Mouse (Mus musculus): Measurements from ENCODE around the gene Lysmd1. TPM values are rescaled to one million over a fixed set of nuclear protein-coding genes. Genes with fewer than 3 reads are reported as not detected.

Gene Lysmd1
- polyA plus RNA-seq (2017; shearing (Covaris generic)) = 34.5 TPM

DNA sequence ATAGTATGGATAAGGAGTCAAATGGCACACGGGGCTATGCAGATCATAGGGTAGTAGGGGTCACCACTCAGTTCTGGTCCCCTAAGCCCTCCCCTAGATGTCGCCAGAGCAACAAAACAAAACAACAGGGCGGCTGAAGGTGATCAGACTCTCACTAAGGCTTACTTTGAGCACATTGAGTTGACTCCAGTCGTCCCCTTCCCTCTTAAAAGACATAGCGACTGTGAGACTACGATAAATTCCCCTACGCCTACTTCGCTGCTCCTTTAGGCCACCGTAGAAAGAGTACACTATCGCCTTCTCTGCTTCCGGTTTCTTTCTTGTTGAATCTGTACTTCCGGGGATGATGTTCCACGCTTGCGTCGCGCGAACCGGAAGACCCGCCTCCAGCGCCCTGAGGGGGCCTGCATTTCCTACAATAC is at the start of gene Lysmd1, which contains the start of gene Scnm1:
TSS of gene Lysmd1 (plus strand) at position 409 of the 422 bp plus-strand sequence.
TSS of gene Scnm1 (minus strand) at position 332 of the 422 bp plus-strand sequence.

DNA sequence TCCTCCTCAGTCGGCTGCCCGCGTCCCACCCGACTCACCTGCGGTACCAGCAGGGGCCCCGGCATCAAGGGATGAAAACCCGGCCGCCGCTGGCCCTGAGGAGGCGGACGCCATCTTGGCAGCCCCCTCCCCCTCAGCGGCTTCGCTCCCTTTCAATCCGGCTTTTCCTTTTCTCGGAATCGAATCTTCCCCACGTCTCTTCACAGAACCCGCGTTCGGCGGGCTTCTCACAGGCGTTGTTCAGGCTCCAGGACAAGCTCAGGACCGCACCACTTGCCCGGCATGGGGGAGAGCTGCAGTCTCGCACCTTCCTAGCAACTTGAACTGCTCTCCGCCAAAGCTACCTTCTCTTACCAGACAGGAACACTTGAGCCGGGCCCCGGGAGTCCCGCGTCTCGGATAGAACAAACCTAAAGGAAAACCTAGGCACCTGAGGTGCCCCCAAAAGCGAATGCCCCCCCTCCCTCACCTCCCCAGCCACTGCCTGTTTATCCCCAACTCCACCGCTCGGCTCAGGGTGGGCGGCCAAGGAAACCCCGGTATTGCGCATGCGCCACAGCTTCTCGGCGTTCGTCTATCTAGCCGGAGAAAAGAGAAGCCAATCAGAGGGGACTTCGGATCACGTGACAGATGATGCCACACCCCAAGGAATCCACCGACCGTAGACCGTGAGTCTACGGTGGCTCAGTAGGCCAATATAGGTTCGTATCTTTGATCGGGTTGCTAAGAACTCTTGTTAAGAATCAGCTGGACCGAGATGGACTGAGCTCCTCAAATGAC is 27.4 kb upstream of the Lysmd1 start, which contains the start of gene Pip5k1a:
TSS of gene Pip5k1a (minus strand) at position 593 of the 780 bp plus-strand sequence.

DNA sequence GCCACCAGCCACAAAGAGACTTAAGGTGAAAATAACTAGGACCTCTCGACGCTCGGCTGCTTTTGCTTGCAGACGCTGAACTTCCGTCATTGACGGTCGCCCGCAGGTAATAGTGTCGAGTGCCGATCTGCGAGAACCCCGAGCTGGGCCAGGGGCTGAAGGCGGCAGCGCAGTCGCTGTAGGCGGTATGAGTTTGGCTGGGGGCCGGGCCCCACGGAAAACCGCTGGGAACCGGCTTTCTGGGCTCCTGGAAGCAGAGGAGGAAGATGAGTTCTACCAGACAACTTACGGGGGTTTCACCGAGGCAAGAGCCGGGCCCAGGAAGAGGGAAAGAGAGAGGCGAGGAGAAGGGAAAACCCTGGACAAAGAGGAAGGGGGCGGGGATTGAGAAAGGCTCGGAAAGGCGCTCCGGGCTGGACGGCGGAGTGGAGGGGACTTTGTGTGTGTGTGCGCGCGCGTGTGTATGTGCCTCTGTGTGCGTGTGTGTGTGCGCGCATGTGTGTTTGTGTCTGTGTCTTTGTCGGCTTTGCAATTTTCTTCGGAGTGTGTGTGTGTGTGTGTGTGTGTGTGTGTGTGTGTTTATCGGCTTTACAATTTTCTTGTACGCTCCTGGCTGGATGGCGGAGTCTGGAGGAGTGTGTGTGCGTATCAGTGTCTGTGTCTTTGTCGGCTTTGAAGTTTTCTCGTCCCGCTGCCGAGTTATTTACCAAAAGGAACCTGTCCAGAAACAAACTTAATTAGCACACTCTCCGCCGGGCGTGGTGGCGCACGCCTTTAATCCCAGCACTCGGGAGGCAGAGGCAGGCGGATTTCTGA is 22.8 kb upstream of the Lysmd1 start, which contains the start of gene Vps72:
TSS of gene Vps72 (plus strand) at position 112 of the 816 bp plus-strand sequence.

DNA sequence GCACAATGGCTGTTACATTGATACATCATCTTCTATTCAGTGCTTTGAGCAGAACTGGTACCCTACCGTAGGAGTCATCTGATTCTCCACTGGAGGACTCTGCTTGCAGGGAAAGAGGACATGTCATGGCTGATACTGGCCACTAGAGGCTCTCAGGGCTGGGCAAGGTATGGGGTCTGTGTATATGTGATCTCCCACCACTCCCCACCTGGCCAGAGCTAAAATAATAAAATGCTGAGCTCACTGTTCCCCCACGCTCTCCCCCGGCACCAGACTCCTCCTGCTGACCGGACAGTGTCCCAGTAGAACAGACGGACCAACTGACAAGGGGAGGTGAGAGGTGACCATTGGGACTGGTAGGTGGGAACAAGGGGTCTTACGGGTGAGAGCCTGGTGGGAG is 9.6 kb upstream of the Lysmd1 start, which contains the start of gene Tmod4:
TSS of gene Tmod4 (plus strand) at position 231 of the 400 bp plus-strand sequence.

DNA sequence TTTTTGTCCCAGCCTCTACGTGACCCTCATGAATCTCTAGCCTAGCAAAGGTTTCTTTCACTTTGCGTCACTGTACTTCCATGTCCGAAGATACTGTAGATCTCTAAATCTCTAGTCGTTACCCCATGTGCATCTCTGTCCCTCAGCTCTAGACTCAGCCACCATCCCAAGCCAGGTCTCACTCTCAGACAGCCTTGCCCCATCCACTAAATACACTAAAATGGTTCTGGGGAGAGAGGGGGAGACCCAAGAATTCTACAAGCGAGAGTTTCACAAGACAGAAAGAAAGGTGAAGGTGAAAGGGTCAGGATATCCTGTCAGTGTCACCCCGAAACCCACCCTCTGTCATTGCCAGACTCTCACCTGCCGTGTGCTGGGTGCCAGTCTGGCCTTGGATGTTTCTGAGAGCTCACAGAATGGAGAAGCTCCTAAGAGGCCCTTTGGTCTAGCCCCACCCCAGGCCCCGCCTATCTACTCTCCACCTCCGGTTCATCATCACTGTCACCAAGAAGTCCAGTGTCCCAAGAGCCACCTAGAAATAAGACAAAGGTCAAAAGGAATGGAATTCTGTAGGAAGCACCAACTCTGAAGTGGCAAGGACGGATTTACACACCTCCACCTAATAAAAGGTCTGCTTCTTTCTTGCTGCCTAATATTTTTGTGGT is 8.2 kb downstream of the Lysmd1 start, which contains the start of gene Tnfaip8l2:
TSS of gene Tnfaip8l2 (minus strand) at position 409 of the 665 bp plus-strand sequence.

DNA sequence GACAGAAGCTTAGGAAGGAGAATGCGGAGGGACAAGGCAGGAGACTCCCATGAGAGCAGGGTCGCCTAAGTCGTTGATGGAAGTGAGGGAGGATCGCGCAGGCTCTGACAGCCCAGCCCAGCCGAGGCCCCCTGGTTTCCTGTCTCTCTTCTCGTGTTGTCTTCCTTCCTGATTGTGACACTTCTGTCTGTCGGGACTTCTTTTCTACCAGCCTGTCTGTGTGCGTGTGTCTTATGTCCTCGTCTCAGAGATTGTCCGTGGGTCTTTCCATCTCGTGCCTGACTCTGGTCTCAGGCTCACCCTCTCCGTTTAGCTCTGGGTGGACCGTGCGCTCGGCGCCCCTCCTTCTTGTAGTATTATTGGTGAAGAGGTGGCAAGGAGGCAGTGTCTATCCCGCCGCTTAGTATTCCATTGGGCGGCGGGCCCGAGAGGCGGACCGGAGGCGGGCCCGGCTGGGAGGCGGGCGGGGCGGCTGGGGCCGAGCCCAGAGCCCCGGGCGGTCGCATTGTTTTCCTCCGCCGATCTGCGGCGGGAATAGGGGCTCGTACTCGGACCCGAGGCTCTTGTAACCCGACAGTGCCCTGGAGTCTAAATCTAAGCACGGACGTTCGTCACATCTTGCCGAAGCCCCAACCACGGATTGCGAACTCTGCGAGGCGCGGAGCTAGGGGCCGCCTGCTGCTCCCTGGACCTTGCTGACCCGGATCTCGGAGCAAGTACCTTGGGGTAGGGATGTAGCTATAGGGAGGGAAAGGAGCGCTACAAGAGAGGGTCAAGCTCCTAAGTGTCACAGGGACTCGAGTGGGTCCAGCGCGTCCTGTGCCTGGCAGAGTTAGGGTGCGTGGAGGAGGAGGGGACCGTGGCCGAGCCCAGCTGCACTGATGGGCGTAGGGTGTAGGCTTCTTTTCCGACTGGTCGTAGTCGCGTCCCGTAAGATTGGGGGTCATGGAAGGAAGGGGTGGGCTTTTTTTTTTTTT is 26.4 kb downstream of the Lysmd1 start, which contains the start of gene Sema6c:
TSS of gene Sema6c (plus strand) at position 471 of the 977 bp plus-strand sequence.

Other genes starting within 250 kb of the Lysmd1 start
- gene Psmb4, start 247.1 kb upstream of the Lysmd1 start, polyA plus RNA-seq (2017; shearing (Covaris generic)) = 270 TPM
- 2.3 TPM for gene Selenbp1, start 201.0 kb upstream of the Lysmd1 start, polyA plus RNA-seq (2017; shearing (Covaris generic))
- 10.3 TPM for gene Rfx5, start 180.0 kb upstream of the Lysmd1 start, polyA plus RNA-seq (2017; shearing (Covaris generic))
- 19.5 TPM for gene Pi4kb, start 159.4 kb upstream of the Lysmd1 start, polyA plus RNA-seq (2017; shearing (Covaris generic))
- gene Zfp687, start 118.6 kb upstream of the Lysmd1 start, polyA plus RNA-seq (2017; shearing (Covaris generic)) = 51.6 TPM
- gene Psmd4, start 91.5 kb upstream of the Lysmd1 start, polyA plus RNA-seq (2017; shearing (Covaris generic)) = 282 TPM
- gene Pip5k1a, start 27.2 kb upstream of the Lysmd1 start, polyA plus RNA-seq (2017; shearing (Covaris generic)) = 47.5 TPM
- 87.8 TPM for gene Vps72, start 23.1 kb upstream of the Lysmd1 start, polyA plus RNA-seq (2017; shearing (Covaris generic))
- gene Tmod4, start 9.6 kb upstream of the Lysmd1 start, polyA plus RNA-seq (2017; shearing (Covaris generic)) = 1.5 TPM
- gene Scnm1, start 77 bp upstream of the Lysmd1 start, polyA plus RNA-seq (2017; shearing (Covaris generic)) = 86.6 TPM
- gene Tnfaip8l2, start 8.3 kb downstream of the Lysmd1 start, polyA plus RNA-seq (2017; shearing (Covaris generic)) = 252 TPM
- 2.3 TPM for gene Sema6c, start 26.4 kb downstream of the Lysmd1 start, polyA plus RNA-seq (2017; shearing (Covaris generic))
- gene Gabpb2, start 83.8 kb downstream of the Lysmd1 start, polyA plus RNA-seq (2017; shearing (Covaris generic)) = 23.9 TPM
- 260 TPM for gene Cdc42se1, start 94.6 kb downstream of the Lysmd1 start, polyA plus RNA-seq (2017; shearing (Covaris generic))
- gene Mllt11, start 98.1 kb downstream of the Lysmd1 start, polyA plus RNA-seq (2017; shearing (Covaris generic)) = 5.6 TPM
- gene Gm128, start 107.5 kb downstream of the Lysmd1 start, polyA plus RNA-seq (2017; shearing (Covaris generic)) = 0.70 TPM
- not detected for gene Bnipl, start 117.1 kb downstream of the Lysmd1 start, polyA plus RNA-seq (2017; shearing (Covaris generic))
- 25.6 TPM for gene Mindy1, start 147.3 kb downstream of the Lysmd1 start, polyA plus RNA-seq (2017; shearing (Covaris generic))
- 5.3 TPM for gene Prune1, start 148.0 kb downstream of the Lysmd1 start, polyA plus RNA-seq (2017; shearing (Covaris generic))
- not detected for gene Anxa9, start 173.1 kb downstream of the Lysmd1 start, polyA plus RNA-seq (2017; shearing (Covaris generic))
- 241 TPM for gene Cers2, start 180.7 kb downstream of the Lysmd1 start, polyA plus RNA-seq (2017; shearing (Covaris generic))
- 28.4 TPM for gene Setdb1, start 223.1 kb downstream of the Lysmd1 start, polyA plus RNA-seq (2017; shearing (Covaris generic))

All from naive thymus-derived CD4-positive, alpha-beta T cell, adult 5 months (primary cell).